Mouse (Mus musculus) C3H10T1/2 (cell line): ENCODE measurements around the gene Abhd12b. TPM values are rescaled to one million over a fixed set of nuclear protein-coding genes. Genes with fewer than 3 reads are reported as not detected.

Experiments
- polyA plus RNA-seq, 2 experiments: library from polyadenylated mRNA; unstranded; fragments of >200 nt; fragmentation: generic; extraction: Trizol; gene quantifications; one replicate each; pipeline ENCODE4 v1.2.1; 2012; ENCODE audit warnings: missing spikeins in 2 of 2

The Abhd12b gene
- not detected for polyA plus RNA-seq

DNA sequence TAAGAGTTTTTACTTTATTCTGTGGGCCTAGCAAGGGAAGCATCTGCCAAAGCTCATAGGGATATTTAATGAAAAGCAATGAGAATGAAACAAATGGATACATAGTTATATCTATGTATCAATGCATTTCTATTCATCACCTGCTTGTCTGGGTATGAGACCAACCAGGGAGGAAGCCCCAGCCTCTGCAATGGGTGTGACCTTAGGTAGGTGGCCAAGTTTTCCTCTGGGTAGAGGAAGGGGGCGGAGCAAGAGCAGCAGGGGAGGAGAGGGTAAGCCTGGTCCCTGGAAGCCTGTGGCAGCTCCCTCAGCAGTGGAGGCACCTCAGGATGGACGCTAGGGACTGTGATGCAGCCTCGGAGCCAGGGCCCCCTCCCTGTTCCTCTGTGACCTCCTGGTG, at the start of gene Abhd12b:
Gene Abhd12b (plus strand): TSS at position 301 of the 400 bp plus-strand sequence.

DNA sequence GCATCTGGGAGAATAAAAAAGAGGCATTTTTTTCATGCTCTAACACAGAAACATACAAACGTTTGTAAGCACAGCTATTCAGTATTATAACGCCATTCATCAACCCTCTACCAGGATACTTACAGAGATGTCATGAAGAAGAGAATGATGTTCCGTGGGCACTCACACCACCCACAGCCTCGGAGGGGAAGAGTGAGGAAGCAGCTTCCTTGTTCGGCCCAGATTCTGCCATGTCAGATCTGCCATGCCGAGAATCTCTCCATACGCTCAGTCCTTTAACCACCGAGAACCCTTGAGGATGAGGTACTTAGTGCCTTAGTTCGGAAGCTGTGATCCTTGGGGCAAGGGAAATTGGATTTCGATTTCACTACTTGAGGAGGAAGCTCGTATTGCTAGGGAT, 40.6 kb upstream of the Abhd12b start, which contains the start of gene Nin:
Gene Nin (minus strand): TSS at position 367 of the 400 bp plus-strand sequence.

DNA sequence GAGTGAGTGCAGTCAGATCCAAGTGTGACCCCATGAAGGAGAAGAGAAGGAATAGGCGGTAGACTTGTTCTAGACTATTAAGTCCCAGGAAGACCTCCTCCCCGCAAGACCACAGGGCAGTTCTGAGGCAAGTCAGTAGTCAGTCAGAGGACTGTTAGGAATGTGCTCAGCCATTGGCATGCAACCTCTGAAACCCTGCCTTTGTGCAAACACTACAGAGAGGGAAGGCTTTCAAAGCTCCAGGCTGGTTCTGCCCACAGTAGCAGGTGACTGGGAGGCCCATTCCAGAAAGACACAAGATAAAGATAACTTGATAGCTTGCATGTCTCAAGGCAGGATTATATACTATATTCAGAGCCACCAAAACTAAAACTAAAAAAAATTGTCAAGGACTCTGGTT, 77.4 kb downstream of the Abhd12b start, which contains the start of gene Pygl:
Gene Pygl (minus strand): TSS at position 195 of the 400 bp plus-strand sequence.

Other genes starting within 250 kb of the Abhd12b start
- gene Sav1, start 167.1 kb upstream of the Abhd12b start, polyA plus RNA-seq = 10 to 100 TPM in 1 of 2 experiments, 1 to 10 TPM in 1; 7.2 to 24.1 TPM
- 1 to 10 TPM in 1 of 2 experiments, under 1 TPM in 1; 0.39 to 4.0 TPM for gene Nin, start 40.4 kb upstream of the Abhd12b start, polyA plus RNA-seq
- not detected for gene Pygl, start 77.3 kb downstream of the Abhd12b start, polyA plus RNA-seq
- under 1 TPM in 1 of 2 experiments, not detected in 1; 0.01 TPM for gene Trim9, start 193.5 kb downstream of the Abhd12b start, polyA plus RNA-seq